Mouse (Mus musculus) brain, embryonic 14.5 days (tissue): ENCODE measurements around the gene Cd86. TPM values are rescaled to one million over a fixed set of nuclear protein-coding genes. Genes with fewer than 3 reads are reported as not detected.

Experiments used
- DNase-seq: peaks from one replicate; pipeline ENCODE4 v3.0.0-alpha.2; 2011; ENCODE audit warnings: low read depth
- CTCF ChIP-seq: fragments of 200-500 bp; IDR thresholded peaks from 2 replicates; pipeline ENCODE4 v1.5.1; 2012; ENCODE audit warnings: inconsistent platforms, mild to moderate bottlenecking, moderate library complexity, borderline replicate concordance; ENCODE audit not compliant: insufficient read depth, insufficient read length; ENCODE audit errors: extremely low read depth
- POLR2A ChIP-seq: fragments of 200-500 bp; IDR thresholded peaks from 2 replicates; pipeline ENCODE4 v1.6.1; 2012; ENCODE audit warnings: mild to moderate bottlenecking, inconsistent platforms, borderline replicate concordance; ENCODE audit not compliant: poor library complexity, insufficient read depth, insufficient read length, severe bottlenecking; ENCODE audit errors: extremely low read depth
- polyA plus RNA-seq: library from polyadenylated mRNA; depleted of rRNA; stranded (reverse); fragments of >200 nt; gene quantifications from 2 replicates; pipeline ENCODE4 v1.2.3, GENCODE M21; 2012

The Cd86 gene
- polyA plus RNA-seq, 1 experiment = 1.1 TPM

GRCm38 (mm10) chr16:36684325-36684918, 18.5 kb upstream of the Cd86 start:
- no peak for DNase-seq
- no peak for TF ChIP-seq POLR2A
- no peak for TF ChIP-seq CTCF

GRCm38 (mm10) chr16:36681829-36682228, 15.9 kb upstream of the Cd86 start:
- no peak for DNase-seq
- TF ChIP-seq CTCF (no peak), POLR2A (no peak)

DNA sequence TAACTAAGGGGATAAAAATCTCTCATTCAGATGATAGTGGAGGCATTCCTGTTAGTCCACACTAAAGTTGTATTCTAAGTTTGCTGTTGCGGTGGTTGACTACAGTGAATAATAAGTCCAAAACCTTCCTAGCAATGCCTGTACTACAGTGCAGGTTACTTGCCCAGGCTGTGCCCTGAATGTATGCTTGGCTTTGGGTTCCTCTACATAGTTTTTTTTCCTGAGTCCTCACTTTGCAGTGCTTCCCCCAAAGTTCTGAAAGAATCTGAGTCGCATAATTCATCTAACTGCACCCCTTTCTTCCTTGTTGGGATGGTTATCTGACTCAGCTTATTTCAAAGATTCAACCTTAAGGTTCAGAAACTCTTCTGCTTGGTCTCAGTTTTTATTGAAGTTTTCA, 10.0 kb upstream of the Cd86 start:
- TF ChIP-seq CTCF = no peak
- no peak for TF ChIP-seq POLR2A
- DNase-seq = no peak

GRCm38 (mm10) chr16:36675304-36675703, 9.4 kb upstream of the Cd86 start:
- TF ChIP-seq POLR2A (no peak), CTCF (no peak)
- DNase-seq = no peak

- no peak for DNase-seq
- TF ChIP-seq POLR2A = no peak
- TF ChIP-seq CTCF = no peak
These were observed 8.8 kb upstream of the Cd86 start for GRCm38 (mm10) chr16:36674457-36675204.

- no peak for DNase-seq
- no peak for TF ChIP-seq POLR2A
- no peak for TF ChIP-seq CTCF
These were observed 7.3 kb upstream of the Cd86 start for GRCm38 (mm10) chr16:36673196-36673595.

GRCm38 (mm10) chr16:36670590-36670989, 4.7 kb upstream of the Cd86 start:
- TF ChIP-seq CTCF (no peak), POLR2A (no peak)
- no peak for DNase-seq

GRCm38 (mm10) chr16:36666448-36667017, 652 bp upstream of the Cd86 start:
- TF ChIP-seq POLR2A (no peak), CTCF (no peak)
- no peak for DNase-seq

- no peak for DNase-seq
- TF ChIP-seq CTCF = no peak
- TF ChIP-seq POLR2A = no peak
These were observed 2.4 kb downstream of the Cd86 start for GRCm38 (mm10) chr16:36663484-36663883.

GRCm38 (mm10) chr16:36661330-36661729, 4.6 kb downstream of the Cd86 start:
- TF ChIP-seq POLR2A = no peak
- TF ChIP-seq CTCF = no peak
- no peak for DNase-seq

- DNase-seq = no peak
- TF ChIP-seq CTCF (no peak), POLR2A (no peak)
These were observed 10.0 kb downstream of the Cd86 start for GRCm38 (mm10) chr16:36655910-36656309.
